Mouse (Mus musculus) neural tube, embryonic 11.5 days (tissue): ENCODE measurements around the gene Nup93. TPM values are rescaled to one million over a fixed set of nuclear protein-coding genes. Genes with fewer than 3 reads are reported as not detected.

ENCODE experiments used
- ATAC-seq: fragments of 200-750 bp; cut with Nextera tagmentation; 2 replicates; pipeline ENCODE4 v1.8.0; 2017; ENCODE audit warnings: moderate number of reproducible peaks, mild to moderate bottlenecking, moderate TSS enrichment, moderate library complexity; ENCODE audit not compliant: insufficient read depth, low FRiP score, low TSS enrichment
- DNase-seq: peaks from one replicate; pipeline ENCODE4 v3.0.0-alpha.2; 2015; ENCODE audit warnings: low spot score
- H3K27ac ChIP-seq: fragments of 300-500 bp; sonication (generic); 2 replicates; pipeline ENCODE4 v1.5.1; 2014; ENCODE audit warnings: low read depth, mild to moderate bottlenecking, low read length
- H3K27me3 ChIP-seq: fragments of 300-500 bp; sonication (generic); 2 replicates; pipeline ENCODE4 v1.6.1; 2014; ENCODE audit warnings: mild to moderate bottlenecking, low read length, mixed read lengths; ENCODE audit not compliant: control insufficient read depth, insufficient read depth
- H3K36me3 ChIP-seq: fragments of 300-500 bp; sonication (generic); 2 replicates; pipeline ENCODE4 v1.6.1; 2014; ENCODE audit warnings: mild to moderate bottlenecking, low read length, moderate library complexity, mixed read lengths; ENCODE audit not compliant: control insufficient read depth, insufficient read depth
- H3K4me1 ChIP-seq: fragments of 300-500 bp; sonication (generic); 2 replicates; pipeline ENCODE4 v1.6.1; 2014; ENCODE audit warnings: low read length, mixed read lengths; ENCODE audit not compliant: control insufficient read depth, insufficient read depth
- H3K4me2 ChIP-seq: fragments of 300-500 bp; sonication (generic); 2 replicates; pipeline ENCODE4 v1.6.1; 2014; ENCODE audit warnings: low read depth, mild to moderate bottlenecking, moderate library complexity
- H3K4me3 ChIP-seq: fragments of 300-500 bp; sonication (generic); 2 replicates; pipeline ENCODE4 v1.5.1; 2014; ENCODE audit warnings: low read depth, low read length
- H3K9ac ChIP-seq: fragments of 300-500 bp; sonication (generic); 2 replicates; pipeline ENCODE4 v1.6.1; 2014; ENCODE audit warnings: mild to moderate bottlenecking, low read length
- H3K9me3 ChIP-seq: fragments of 300-500 bp; sonication (generic); 2 replicates; pipeline ENCODE4 v1.6.1; 2016; ENCODE audit warnings: low read length; ENCODE audit not compliant: control insufficient read depth
- WGBS: fragments of 180-500 bp; shearing (Covaris S2); extraction: QIAGEN DNeasy Blood & Tissue Kit; methylation state at CpG from one replicate; pipeline ENCODE4 v1.1.7; 2014; 5-methylcytosine and 5-hydroxymethylcytosine counted together
- polyA plus RNA-seq: library from polyadenylated mRNA; unstranded; fragments of >200 nt; fragmentation: Nextera tagmentation; extraction: Ambion mirVana; gene quantifications from 2 replicates; pipeline ENCODE4 v1.2.1, GENCODE M21; 2014

Gene Nup93
- polyA plus RNA-seq, 1 experiment from 2014 or later: 121 TPM

- H3K4me3 ChIP-seq: no peak overlapping the region
- 91% methylated on average over 7 of the region's 7 CpGs for WGBS
- no peaks in the 10 kb centered on the region for H3K4me1 ChIP-seq
- no peaks in the 10 kb centered on the region for H3K9me3 ChIP-seq
- H3K36me3 ChIP-seq: no peaks in the 10 kb centered on the region
- no peak for ATAC-seq
- no peaks in the 10 kb centered on the region for H3K27me3 ChIP-seq
- H3K9ac ChIP-seq: no peak overlapping the region
- H3K27ac ChIP-seq: no peak overlapping the region
- no peak for DNase-seq
- no peak overlapping the region for H3K4me2 ChIP-seq
Measured at GRCm38 (mm10) chr8:94194591-94195223, 19.7 kb upstream of the Nup93 start.

GRCm38 (mm10) chr8:94199202-94199869 lies 15.0 kb upstream of the Nup93 start:
- no peaks in the 10 kb centered on the region for H3K27me3 ChIP-seq
- H3K27ac ChIP-seq: no peak overlapping the region
- no peaks in the 10 kb centered on the region for H3K36me3 ChIP-seq
- 47% methylated on average over 10 of the region's 10 CpGs for WGBS
- H3K4me2 ChIP-seq: no peak overlapping the region
- peak; percentile 69 for DNase-seq
- H3K9ac ChIP-seq: no peak overlapping the region
- no peaks in the 10 kb centered on the region for H3K9me3 ChIP-seq
- no peaks in the 10 kb centered on the region for H3K4me1 ChIP-seq
- ATAC-seq: no peak
- H3K4me3 ChIP-seq: no peak overlapping the region

DNA sequence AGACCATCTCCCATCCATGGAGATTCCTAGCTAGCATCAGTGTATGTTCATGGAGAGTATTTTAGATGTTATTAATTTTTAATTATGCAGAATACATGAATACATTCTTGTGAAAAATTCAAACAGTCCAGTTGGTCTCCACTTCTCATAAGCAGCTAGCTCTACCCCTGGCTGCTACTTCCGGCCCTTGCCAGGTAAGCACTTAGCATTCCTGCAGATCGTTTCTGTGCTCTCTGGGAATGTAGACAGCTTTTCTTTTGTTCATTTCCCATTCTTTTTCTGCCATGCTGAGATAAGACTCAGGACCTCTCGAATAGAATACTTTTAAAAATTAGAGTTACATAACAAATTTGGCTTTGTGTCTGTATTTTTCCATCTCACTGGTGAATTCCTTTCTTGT lies 10.3 kb upstream of the Nup93 start:
- Histone ChIP-seq H3K4me2 (no peak overlapping the region), H3K4me3 (no peak overlapping the region), H3K9ac (no peak overlapping the region), H3K27me3 (no peaks in the 10 kb centered on the region), H3K27ac (no peak overlapping the region), H3K9me3 (no peaks in the 10 kb centered on the region), H3K36me3 (no peaks in the 10 kb centered on the region), H3K4me1 (no peaks in the 10 kb centered on the region)
- WGBS: 80% methylated on average over 3 of the region's 3 CpGs
- no peak for ATAC-seq
- no peak for DNase-seq

GRCm38 (mm10) chr8:94205736-94206135 lies 8.6 kb upstream of the Nup93 start:
- no peaks in the 10 kb centered on the region for H3K36me3 ChIP-seq
- H3K9ac ChIP-seq: no peak overlapping the region
- 19% methylated on average over 5 of the region's 5 CpGs for WGBS
- no peak for ATAC-seq
- no peak overlapping the region for H3K4me3 ChIP-seq
- H3K4me2 ChIP-seq: no peak overlapping the region
- H3K9me3 ChIP-seq: no peaks in the 10 kb centered on the region
- H3K27me3 ChIP-seq: no peaks in the 10 kb centered on the region
- DNase-seq: peak; percentile 83
- no peaks in the 10 kb centered on the region for H3K4me1 ChIP-seq
- no peak overlapping the region for H3K27ac ChIP-seq

- no peaks in the 10 kb centered on the region for H3K9me3 ChIP-seq
- no peak overlapping the region for H3K4me2 ChIP-seq
- no peaks in the 10 kb centered on the region for H3K4me1 ChIP-seq
- DNase-seq: no peak
- no peak overlapping the region for H3K27ac ChIP-seq
- no peaks in the 10 kb centered on the region for H3K36me3 ChIP-seq
- no peak for ATAC-seq
- 82% methylated on average over 8 of the region's 8 CpGs for WGBS
- no peak overlapping the region for H3K4me3 ChIP-seq
- no peaks in the 10 kb centered on the region for H3K27me3 ChIP-seq
- no peak overlapping the region for H3K9ac ChIP-seq
Measured at GRCm38 (mm10) chr8:94206256-94206655, 8.1 kb upstream of the Nup93 start.

- Histone ChIP-seq H3K9ac (no peak overlapping the region), H3K27ac (no peak overlapping the region), H3K4me2 (no peak overlapping the region), H3K36me3 (no peaks in the 10 kb centered on the region), H3K27me3 (no peaks in the 10 kb centered on the region), H3K4me3 (no peak overlapping the region), H3K9me3 (no peaks in the 10 kb centered on the region), H3K4me1 (no peaks in the 10 kb centered on the region)
- DNase-seq (no peak), ATAC-seq (no peak)
- 81% methylated on average over 2 of the region's 2 CpGs for WGBS
Measured at GRCm38 (mm10) chr8:94207491-94207890, 6.9 kb upstream of the Nup93 start.

GRCm38 (mm10) chr8:94209639-94210038 lies 4.7 kb upstream of the Nup93 start:
- H3K4me1 ChIP-seq: 0 out of 2 replicates have a peak, but pooled peaks cover 2% of the 10 kb centered on the region
- DNase-seq (no peak), ATAC-seq (no peak)
- H3K36me3 ChIP-seq: no peaks in the 10 kb centered on the region
- no peaks in the 10 kb centered on the region for H3K27me3 ChIP-seq
- no peak overlapping the region for H3K4me2 ChIP-seq
- no peak overlapping the region for H3K27ac ChIP-seq
- H3K9ac ChIP-seq: no peak overlapping the region
- WGBS: 87% methylated on average over 6 of the region's 6 CpGs
- no peaks in the 10 kb centered on the region for H3K9me3 ChIP-seq
- no peak overlapping the region for H3K4me3 ChIP-seq

- Histone ChIP-seq H3K27me3 (no peaks in the 10 kb centered on the region), H3K27ac (no peak overlapping the region), H3K4me2 (no peak overlapping the region), H3K9me3 (no peaks in the 10 kb centered on the region), H3K4me1 (peaks cover 4% of the 10 kb centered on the region), H3K4me3 (no peak overlapping the region), H3K36me3 (no peaks in the 10 kb centered on the region), H3K9ac (no peak overlapping the region)
- WGBS: 74% methylated on average over 3 of the region's 3 CpGs
- no peak for ATAC-seq
- DNase-seq: no peak
Measured at GRCm38 (mm10) chr8:94210225-94210624, 4.1 kb upstream of the Nup93 start.

DNA sequence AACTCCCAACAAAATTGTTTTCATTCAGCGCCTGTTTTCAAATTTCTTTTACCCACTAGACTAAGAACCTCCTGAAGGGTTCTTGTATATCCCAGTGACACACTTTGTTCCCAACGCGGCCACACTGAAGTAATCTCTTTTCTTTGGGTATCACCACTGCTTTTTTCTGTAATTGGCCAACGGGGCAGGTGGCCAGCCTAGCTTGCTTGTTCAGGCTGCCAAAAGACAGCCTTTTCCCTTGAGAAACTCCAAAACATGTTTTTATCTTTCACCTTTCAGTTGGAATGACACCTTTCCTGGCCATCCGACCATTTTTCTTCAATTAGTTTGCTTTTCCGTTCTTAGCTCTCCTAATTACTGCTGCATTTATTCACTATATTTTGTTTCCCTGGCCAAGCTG lies 545 bp upstream of the Nup93 start:
- WGBS: 73% methylated on average over 6 of the region's 6 CpGs
- Histone ChIP-seq H3K36me3 (no peaks in the 10 kb centered on the region), H3K4me2 (peak overlapping the region; percentile 82), H3K27me3 (no peaks in the 10 kb centered on the region), H3K27ac (no peak overlapping the region), H3K9me3 (no peaks in the 10 kb centered on the region), H3K9ac (no peak overlapping the region), H3K4me1 (peaks cover 5% of the 10 kb centered on the region), H3K4me3 (0 out of 2 replicates have a peak overlapping the region, but pooled peaks have one; percentile 16)
- no peak for ATAC-seq
- DNase-seq: no peak
